Mouse (Mus musculus) lung, embryonic 14.5 days (tissue): ENCODE data around the gene Dpp4. TPM values are rescaled to one million over a fixed set of nuclear protein-coding genes. Genes with fewer than 3 reads are reported as not detected.
A peak's percentile ranks its signal among the peaks of the same experiment; 100 is the strongest.

ENCODE experiments used
- ATAC-seq: fragments of 200-750 bp; cut with Nextera tagmentation; 2 replicates; pipeline ENCODE4 v1.8.0; 2017; ENCODE audit warnings: mild to moderate bottlenecking, moderate TSS enrichment, moderate library complexity; ENCODE audit not compliant: insufficient read depth
- DNase-seq: peaks from one replicate; pipeline ENCODE4 v3.0.0-alpha.2; 2015
- H3K27ac ChIP-seq: fragments of 300-500 bp; sonication (generic); 2 replicates; pipeline ENCODE4 v1.5.1; 2014; ENCODE audit warnings: low read depth, mild to moderate bottlenecking, moderate library complexity
- H3K27me3 ChIP-seq: fragments of 300-500 bp; sonication (generic); 2 replicates; pipeline ENCODE4 v1.6.1; 2014; ENCODE audit warnings: low read length, control low read depth; ENCODE audit not compliant: insufficient read depth
- H3K36me3 ChIP-seq: fragments of 300-500 bp; sonication (generic); 2 replicates; pipeline ENCODE4 v1.6.1; 2014; ENCODE audit warnings: control low read depth; ENCODE audit not compliant: insufficient read depth
- H3K4me1 ChIP-seq: fragments of 300-500 bp; sonication (generic); 2 replicates; pipeline ENCODE4 v1.6.1; 2014; ENCODE audit warnings: antibody characterized with exemption, control low read depth; ENCODE audit not compliant: insufficient read depth
- H3K4me2 ChIP-seq: fragments of 300-500 bp; sonication (generic); 2 replicates; pipeline ENCODE4 v1.6.1; 2014; ENCODE audit warnings: mild to moderate bottlenecking
- H3K4me3 ChIP-seq: fragments of 300-500 bp; sonication (generic); 2 replicates; pipeline ENCODE4 v1.5.1; 2014; ENCODE audit warnings: low read depth, low read length
- H3K9ac ChIP-seq: fragments of 300-500 bp; sonication (generic); 2 replicates; pipeline ENCODE4 v1.6.1; 2014
- H3K9me3 ChIP-seq: fragments of 300-500 bp; sonication (generic); 2 replicates; pipeline ENCODE4 v1.6.1; 2016; ENCODE audit warnings: low read depth, low read length, control low read depth
- CTCF ChIP-seq: IDR thresholded peaks from 2 replicates; pipeline ENCODE4 v1.5.1; 2016; ENCODE audit warnings: antibody characterized with exemption, low read depth
- WGBS: fragments of 180-500 bp; shearing (Covaris S2); extraction: QIAGEN DNeasy Blood & Tissue Kit; methylation state at CpG from one replicate; pipeline ENCODE4 v1.1.7; 2014; 5-methylcytosine and 5-hydroxymethylcytosine counted together
- polyA plus RNA-seq: library from polyadenylated mRNA; unstranded; fragments of >200 nt; fragmentation: Nextera tagmentation; extraction: Ambion mirVana; gene quantifications from 2 replicates; pipeline ENCODE4 v1.2.1, GENCODE M21; 2014

Gene Dpp4
- polyA plus RNA-seq, 1 experiment from 2014 or later = 23.7 TPM

DNA sequence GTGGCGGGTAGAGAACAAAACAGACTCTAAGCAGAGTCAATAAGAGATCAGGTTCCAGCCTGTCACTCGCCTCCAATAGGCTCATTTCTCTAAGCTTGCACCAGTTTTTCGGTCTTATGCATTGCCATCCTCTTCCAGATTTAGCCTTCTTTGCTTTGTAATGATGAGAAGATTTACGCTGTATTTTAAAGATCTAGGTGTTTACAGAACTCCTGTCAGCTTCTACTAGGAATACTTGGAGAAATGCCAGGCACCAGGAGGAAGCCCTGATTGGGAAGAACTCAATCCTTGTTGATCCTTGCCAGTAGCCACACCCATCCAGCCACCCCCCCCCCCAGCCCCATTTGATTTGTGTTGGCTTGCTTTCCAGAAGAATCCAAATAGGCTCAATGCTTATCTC, 14.4 kb downstream of the Dpp4 start:
- TF ChIP-seq CTCF = no peak
- Histone ChIP-seq H3K9me3 (no peaks in the 10 kb centered on the region), H3K4me2 (no peak overlapping the region), H3K36me3 (no peaks in the 10 kb centered on the region), H3K4me3 (no peak overlapping the region), H3K4me1 (no peaks in the 10 kb centered on the region), H3K27ac (no peak overlapping the region), H3K27me3 (no peaks in the 10 kb centered on the region), H3K9ac (no peak overlapping the region)
- ATAC-seq (no peak), DNase-seq (no peak)
- 75% methylated on average over 4 of the region's 4 CpGs for WGBS

DNA sequence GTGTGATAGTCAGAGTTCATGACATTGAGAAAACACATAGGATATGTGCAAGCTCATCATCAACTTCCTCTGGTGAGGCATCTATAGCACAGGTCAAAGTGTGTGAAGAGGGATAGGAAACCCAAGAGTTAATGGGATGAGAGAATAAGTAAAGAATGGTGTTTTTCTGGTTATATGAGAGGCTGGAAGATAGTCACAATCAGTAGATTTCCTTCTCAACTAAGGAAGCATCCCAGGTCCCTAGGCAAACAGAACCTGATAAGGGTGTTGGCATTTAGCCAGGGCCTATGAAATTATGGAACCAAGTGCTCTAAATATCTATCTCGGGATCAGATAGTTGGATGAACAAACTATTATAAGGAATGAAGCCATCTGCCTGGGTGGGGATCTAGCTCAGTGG, 15.2 kb downstream of the Dpp4 start:
- Histone ChIP-seq H3K27ac (no peak overlapping the region), H3K27me3 (no peaks in the 10 kb centered on the region), H3K36me3 (no peaks in the 10 kb centered on the region), H3K4me1 (no peaks in the 10 kb centered on the region), H3K4me3 (no peak overlapping the region), H3K9ac (no peak overlapping the region), H3K4me2 (no peak overlapping the region), H3K9me3 (no peaks in the 10 kb centered on the region)
- DNase-seq (no peak), ATAC-seq (no peak)
- 77% methylated on average over 1 of the region's 1 CpGs for WGBS
- TF ChIP-seq CTCF = no peak

DNA sequence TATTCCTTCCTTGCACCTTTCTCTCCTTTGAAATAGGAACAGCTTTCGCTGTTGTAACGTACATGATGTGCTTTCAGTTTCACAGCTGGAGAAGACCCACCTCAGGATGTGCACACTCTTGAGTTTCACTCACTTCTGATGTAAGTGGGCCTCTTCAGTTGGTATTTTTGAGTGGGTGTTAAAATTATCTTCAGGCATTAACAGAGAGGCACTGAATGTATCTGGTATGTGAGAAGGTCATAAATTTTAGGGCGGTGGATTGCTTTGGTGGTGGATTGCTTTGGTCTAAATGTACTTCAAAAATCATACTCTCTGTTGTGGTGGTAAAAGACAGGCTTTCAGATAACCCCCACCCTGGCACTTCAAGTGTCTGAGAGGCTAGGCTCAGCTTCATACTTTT, 17.2 kb downstream of the Dpp4 start:
- Histone ChIP-seq H3K27ac (no peak overlapping the region), H3K9ac (no peak overlapping the region)
- no peak for ATAC-seq

DNA sequence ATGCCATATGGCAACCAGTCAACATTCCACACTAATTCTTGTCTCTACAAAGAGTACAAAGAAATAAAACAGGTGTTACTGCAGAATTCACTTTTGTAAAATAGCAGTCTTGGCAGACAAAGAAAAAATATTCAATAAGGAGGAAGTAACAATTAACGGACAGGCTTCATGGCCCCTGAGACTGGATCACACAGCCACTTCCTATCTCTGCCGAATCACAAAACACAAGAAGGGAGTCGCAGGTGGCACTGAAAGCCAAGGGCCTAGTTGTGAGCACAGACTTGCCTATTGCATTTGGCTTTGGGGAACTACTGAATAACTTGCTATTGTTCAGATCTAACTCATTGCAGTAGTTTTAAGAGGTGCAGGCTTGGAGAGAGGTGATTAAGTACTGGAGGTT, 19.9 kb downstream of the Dpp4 start:
- no peak for TF ChIP-seq CTCF
- H3K9me3 ChIP-seq = no peaks in the 10 kb centered on the region
- H3K4me2 ChIP-seq = no peak overlapping the region
- ATAC-seq = no peak
- no peaks in the 10 kb centered on the region for H3K36me3 ChIP-seq
- no peaks in the 10 kb centered on the region for H3K27me3 ChIP-seq
- no peaks in the 10 kb centered on the region for H3K4me1 ChIP-seq
- DNase-seq = no peak
- H3K9ac ChIP-seq = no peak overlapping the region
- H3K4me3 ChIP-seq = no peak overlapping the region
- 79% methylated on average over 3 of the region's 3 CpGs for WGBS
- no peak overlapping the region for H3K27ac ChIP-seq

More for the DNA sequence above, 17.2 kb downstream of the Dpp4 start:
- 73% methylated on average over 3 of the region's 3 CpGs for WGBS
- no peak for DNase-seq
- TF ChIP-seq CTCF = no peak
- Histone ChIP-seq H3K4me3 (no peak overlapping the region), H3K9me3 (no peaks in the 10 kb centered on the region), H3K36me3 (no peaks in the 10 kb centered on the region), H3K4me2 (no peak overlapping the region), H3K4me1 (no peaks in the 10 kb centered on the region), H3K27me3 (no peaks in the 10 kb centered on the region)

DNA sequence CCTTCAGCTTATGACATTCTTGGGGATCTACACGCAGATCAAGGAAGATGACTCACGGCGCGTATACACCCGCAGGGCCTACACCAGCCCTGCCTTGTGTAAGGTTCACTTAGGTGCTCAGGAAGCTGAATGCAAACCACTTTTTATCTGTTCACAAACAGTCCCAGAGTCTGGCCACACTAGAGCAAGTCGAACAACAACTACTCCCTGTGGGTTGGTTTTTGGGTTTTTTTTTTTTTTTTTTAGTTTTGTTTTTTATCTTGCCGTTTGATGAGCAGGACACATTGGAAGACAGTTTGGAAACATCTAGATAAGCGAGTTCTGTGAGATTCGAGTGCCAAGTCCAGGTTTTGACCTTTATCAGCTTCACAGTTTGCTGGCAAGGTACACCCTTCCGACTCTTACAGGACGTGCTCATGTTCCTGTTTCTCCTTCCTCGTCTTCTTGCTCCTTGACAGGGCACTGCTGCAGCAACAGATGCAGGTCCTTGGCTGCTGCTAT, 21.0 kb downstream of the Dpp4 start:
- Histone ChIP-seq H3K27me3 (no peaks in the 10 kb centered on the region), H3K36me3 (no peaks in the 10 kb centered on the region), H3K4me1 (no peaks in the 10 kb centered on the region), H3K9ac (no peak overlapping the region), H3K4me3 (no peak overlapping the region), H3K27ac (no peak overlapping the region), H3K9me3 (no peaks in the 10 kb centered on the region), H3K4me2 (no peak overlapping the region)
- WGBS = 71% methylated on average over 12 of the region's 12 CpGs
- TF ChIP-seq CTCF = no peak
- ATAC-seq (no peak), DNase-seq (no peak)

DNA sequence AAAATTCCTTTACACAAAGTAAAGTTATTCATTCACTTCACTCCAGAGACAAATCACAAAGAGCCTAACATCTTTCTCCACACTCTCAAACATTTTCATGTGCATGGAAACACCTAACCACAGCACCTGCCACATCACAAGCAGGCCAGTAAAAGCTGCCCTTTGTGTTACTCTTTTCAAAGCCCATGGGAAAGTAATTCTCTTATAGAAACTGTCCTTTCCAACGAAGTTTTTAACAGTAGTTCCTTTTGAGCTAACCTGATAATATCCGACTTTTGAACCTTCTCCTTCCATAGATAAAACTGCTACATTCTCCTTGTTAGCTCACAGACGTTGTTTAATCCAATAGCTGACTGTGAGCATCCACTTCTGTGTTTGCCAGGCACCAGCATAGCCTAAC, 21.7 kb downstream of the Dpp4 start:
- no peaks in the 10 kb centered on the region for H3K36me3 ChIP-seq
- no peaks in the 10 kb centered on the region for H3K27me3 ChIP-seq
- no peak for TF ChIP-seq CTCF
- H3K9me3 ChIP-seq = no peaks in the 10 kb centered on the region
- ATAC-seq = no peak
- no peak overlapping the region for H3K9ac ChIP-seq
- H3K4me3 ChIP-seq = no peak overlapping the region
- H3K4me1 ChIP-seq = no peaks in the 10 kb centered on the region
- 50% methylated on average over 3 of the region's 3 CpGs for WGBS
- no peak overlapping the region for H3K4me2 ChIP-seq
- no peak overlapping the region for H3K27ac ChIP-seq
- DNase-seq = no peak

DNA sequence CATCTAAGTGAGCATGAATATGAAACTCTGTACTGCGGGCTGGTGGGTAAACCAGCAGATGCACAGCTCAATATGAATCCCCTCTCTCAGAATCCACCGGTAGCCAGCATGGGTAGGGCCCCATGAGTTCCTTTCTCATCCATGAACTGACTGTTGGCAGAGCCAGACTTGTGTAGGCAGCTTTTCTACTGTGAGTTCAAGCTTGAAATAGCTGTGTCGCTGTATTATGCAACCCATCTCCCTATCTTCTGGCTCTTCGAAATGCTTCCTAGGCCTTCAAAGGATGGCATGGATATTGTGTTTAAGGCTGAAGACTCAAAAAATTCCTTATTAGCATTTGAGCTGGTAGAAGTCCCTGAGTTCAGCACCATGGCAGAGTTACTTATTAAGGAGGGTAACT, 23.2 kb downstream of the Dpp4 start:
- no peak for DNase-seq
- Histone ChIP-seq H3K9ac (no peak overlapping the region), H3K27ac (no peak overlapping the region), H3K9me3 (no peaks in the 10 kb centered on the region), H3K4me2 (no peak overlapping the region), H3K36me3 (no peaks in the 10 kb centered on the region), H3K27me3 (no peaks in the 10 kb centered on the region), H3K4me3 (no peak overlapping the region), H3K4me1 (no peaks in the 10 kb centered on the region)
- ATAC-seq = no peak
- TF ChIP-seq CTCF = no peak
- WGBS = 91% methylated on average over 4 of the region's 4 CpGs

DNA sequence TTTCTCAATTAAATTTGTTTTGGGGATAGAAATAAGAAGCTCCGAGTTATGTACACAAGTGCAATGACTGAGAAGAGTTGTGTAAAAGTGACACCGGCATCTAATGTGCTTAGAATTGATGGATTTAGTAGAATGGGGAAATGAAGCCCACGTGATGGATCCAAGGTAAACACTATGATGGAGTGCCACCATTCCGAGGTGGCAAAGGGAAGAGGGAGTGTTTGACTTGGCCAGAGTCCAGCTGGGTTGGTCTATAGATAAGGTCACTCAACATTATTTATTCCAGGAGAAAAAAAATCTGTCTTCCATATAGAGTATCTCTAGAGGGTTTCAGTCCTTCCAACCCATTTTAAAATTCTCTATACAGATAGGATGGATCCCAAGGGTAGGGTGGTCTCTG, 28.8 kb downstream of the Dpp4 start:
- Histone ChIP-seq H3K4me1 (no peaks in the 10 kb centered on the region), H3K27me3 (no peaks in the 10 kb centered on the region), H3K36me3 (no peaks in the 10 kb centered on the region), H3K9ac (no peak overlapping the region), H3K9me3 (no peaks in the 10 kb centered on the region), H3K4me3 (no peak overlapping the region), H3K4me2 (no peak overlapping the region), H3K27ac (no peak overlapping the region)
- TF ChIP-seq CTCF = no peak
- DNase-seq (peak; percentile 71), ATAC-seq (peak; percentile 82; the same call in 1 of the 2 replicates)
- 23% methylated on average over 4 of the region's 4 CpGs for WGBS
